Mouse (Mus musculus) testis, postnatal 14 days (tissue): Measurements from ENCODE around the gene Dcaf5.
A peak's percentile ranks its signal among the peaks of the same experiment; 100 is the strongest.

Experiments
- DNase-seq: peaks from one replicate; pipeline ENCODE4 v3.0.0; 2021; ENCODE audit warnings: low spot score

Dcaf5 gene

GRCm38 (mm10) chr12:80406650-80407049, 29.8 kb downstream of the Dcaf5 start:
- peak; percentile 20 for DNase-seq

DNA sequence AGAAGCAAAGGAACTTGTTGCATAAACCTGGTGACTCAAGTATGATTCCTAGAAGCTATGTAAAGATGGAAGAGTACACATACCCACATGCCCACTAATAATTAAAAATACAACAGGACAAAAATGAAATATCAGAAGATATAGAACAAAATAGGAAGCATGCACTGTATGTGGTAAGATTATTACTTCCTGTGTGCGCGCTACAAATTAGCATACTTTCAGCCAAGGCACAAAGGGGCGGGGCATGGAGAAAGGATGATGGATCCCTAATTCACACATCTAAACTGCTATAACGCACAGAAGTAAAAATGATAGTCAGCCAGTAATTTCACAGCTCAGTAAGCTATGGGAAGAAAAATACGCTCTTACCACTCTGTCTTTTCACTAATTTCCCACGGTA, 32.3 kb downstream of the Dcaf5 start:
- no peak for DNase-seq

GRCm38 (mm10) chr12:80399147-80399546, 37.3 kb downstream of the Dcaf5 start:
- no peak for DNase-seq

GRCm38 (mm10) chr12:80396397-80396796, 40.0 kb downstream of the Dcaf5 start:
- no peak for DNase-seq

GRCm38 (mm10) chr12:80395270-80395669, 41.1 kb downstream of the Dcaf5 start:
- DNase-seq, result no peak

DNA sequence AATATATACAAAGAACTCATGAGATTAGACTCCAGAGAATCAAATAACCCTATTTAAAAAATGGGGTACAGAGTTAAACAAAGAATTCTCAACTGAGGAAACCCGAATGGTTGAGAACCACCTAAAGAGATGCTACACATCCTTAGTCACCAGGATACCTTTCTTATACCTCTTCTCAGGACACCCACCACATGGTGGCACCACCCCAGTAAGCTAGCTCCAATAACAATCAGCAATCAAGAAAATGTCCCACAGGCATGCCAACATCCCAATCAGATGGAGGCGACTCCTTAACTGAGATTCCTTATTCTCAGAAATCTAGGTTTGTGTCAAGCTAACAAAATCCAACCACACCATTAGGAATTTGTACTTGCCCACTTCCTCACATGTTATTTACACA, 42.4 kb downstream of the Dcaf5 start:
- no peak for DNase-seq

GRCm38 (mm10) chr12:80389448-80389847, 47.0 kb downstream of the Dcaf5 start:
- no peak for DNase-seq

DNA sequence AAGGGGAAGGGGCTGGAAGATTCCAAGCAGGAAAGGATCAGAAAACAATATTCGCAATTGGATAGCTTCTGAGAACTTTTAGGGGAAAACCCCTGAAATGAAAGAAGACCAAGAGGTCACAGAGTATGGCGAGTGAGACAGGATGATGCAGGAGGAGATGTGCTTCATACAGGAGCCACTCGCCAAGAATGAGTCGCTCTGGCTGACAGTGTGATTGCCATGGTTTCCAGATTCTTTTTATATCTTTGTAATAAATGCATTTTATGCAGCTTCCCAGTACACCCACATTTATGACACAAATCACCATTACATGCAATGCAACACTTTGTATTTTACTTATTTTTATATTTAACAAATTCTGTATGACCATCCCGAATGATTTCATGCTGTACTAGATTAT, 49.1 kb downstream of the Dcaf5 start:
- DNase-seq, result no peak

- DNase-seq, result no peak
Measured at GRCm38 (mm10) chr12:80385361-80385760, 51.0 kb downstream of the Dcaf5 start.

DNA sequence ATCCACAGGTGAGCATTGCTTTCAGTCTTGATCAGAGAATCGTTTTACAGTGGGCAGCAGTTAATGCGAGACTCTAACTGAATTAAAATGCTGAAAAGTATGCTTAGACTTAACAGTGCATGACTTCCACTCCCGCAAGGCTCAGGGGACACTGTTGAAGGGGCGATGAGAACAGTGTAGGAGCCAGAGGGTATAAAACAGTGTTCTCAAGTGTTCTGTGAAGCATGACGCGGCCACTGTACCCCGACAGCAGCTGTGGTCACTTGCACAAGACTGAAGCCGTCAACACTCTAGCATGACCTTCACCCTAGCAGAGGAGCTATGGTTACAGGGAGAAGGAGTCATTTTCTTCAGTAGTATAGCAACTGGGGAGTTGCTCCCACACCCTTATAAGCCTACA, 52.9 kb downstream of the Dcaf5 start:
- no peak for DNase-seq

DNA sequence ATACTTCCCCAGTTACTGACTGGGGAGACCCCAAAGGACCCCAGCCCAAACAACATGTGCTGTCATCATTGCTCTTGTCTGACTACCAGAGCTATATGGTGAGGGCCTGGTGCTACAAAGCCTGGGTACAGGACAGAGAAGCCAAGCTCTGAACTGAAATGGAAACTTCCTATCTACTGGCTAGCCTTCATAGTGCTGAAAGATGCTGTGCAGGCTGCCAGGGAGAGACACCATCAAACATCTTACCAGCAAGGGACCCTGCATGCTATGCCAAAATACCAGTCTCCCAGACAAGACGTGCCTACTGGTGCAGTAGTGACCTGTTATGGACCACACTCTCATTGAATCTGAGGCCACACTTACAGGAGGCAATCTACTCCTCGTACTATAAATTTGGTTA, 53.6 kb downstream of the Dcaf5 start:
- DNase-seq, result no peak

DNA sequence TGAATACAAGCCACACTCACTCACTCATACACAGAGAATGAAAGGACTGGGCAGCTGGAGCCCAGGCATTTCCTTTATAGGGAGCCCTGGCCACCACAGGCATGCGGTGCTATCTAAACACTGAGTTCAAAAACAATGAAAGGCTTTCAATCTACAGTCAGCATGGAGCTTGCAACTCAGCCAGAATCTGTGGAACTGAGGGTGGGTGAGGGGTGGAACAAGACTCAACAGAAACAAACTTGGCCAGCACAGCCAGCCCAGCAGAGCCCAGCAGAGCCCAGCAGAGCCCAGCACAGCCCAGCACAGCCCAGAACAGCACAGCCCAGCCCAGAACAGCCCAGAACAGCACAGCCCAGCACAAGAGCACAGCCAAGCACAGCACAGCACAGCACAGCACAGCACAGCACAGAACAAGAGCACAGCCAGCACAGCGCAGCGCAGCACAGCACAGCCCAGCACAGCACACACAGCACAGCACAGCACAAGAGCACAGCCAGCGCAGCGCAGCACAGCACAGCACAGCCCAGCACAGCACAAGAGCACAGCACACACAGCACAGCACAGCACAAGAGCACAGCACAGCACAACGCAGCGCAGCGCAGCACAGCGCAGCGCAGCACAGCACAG, 56.5 kb downstream of the Dcaf5 start:
- DNase-seq, result no peak

- no peak for DNase-seq
Measured at GRCm38 (mm10) chr12:80379393-80379792, 57.0 kb downstream of the Dcaf5 start.

DNA sequence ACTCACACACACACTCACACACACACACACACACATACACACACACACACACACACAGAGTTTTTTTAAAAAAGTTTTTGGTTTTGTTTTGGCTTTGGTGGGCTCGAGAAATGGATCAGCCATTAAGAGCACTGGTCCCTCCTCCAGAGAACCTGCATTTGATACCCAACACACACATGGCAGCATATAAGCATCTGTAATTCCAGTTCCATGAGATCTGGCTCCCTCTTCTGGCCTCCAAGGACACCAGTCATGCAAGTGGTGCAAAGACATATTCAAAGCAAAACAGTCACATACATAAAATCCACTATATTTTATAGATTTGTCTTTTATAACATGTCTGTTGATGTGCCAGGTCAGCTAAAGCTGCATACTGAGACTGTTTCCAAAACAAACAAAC, 58.8 kb downstream of the Dcaf5 start:
- no peak for DNase-seq

- no peak for DNase-seq
Measured at GRCm38 (mm10) chr12:80375721-80376120, 60.7 kb downstream of the Dcaf5 start.

DNA sequence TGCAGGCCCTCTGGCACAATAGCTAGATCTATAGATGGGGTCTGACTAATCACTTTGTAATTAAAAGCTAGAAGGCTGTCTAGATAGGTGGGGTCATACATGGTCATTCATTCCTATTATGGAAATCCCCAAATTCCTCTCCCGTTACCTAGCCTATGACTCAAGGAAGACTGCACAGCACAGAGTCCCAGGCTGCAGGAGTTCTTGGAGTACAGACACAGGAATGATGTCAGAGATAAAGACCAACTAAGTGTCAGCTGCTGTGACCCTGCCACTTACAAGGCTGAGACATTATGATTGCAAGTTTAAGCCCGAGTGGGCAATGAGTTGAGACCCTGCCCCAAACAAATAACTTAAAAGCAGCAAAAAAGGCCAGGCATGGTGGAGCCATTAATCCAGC, 61.7 kb downstream of the Dcaf5 start:
- DNase-seq, result no peak

DNA sequence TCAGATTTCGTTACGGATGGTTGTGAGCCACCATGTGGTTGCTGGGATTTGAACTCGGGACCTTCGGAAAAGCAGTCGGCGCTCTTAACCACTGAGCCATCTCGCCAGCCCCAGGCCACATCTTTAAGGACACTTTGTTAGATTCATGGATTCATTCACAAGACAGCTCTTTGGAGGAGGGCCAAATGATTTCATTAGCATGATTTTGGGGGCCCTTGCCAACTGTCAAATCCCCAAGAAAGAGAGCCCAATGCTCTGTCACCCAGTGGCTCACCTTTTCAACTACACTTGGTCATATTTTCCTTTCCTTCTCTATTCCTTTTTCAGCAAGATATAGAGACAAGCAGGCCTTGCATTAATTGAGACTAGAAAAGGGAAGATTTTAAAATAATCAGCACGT, 63.5 kb downstream of the Dcaf5 start:
- DNase-seq, result no peak

DNA sequence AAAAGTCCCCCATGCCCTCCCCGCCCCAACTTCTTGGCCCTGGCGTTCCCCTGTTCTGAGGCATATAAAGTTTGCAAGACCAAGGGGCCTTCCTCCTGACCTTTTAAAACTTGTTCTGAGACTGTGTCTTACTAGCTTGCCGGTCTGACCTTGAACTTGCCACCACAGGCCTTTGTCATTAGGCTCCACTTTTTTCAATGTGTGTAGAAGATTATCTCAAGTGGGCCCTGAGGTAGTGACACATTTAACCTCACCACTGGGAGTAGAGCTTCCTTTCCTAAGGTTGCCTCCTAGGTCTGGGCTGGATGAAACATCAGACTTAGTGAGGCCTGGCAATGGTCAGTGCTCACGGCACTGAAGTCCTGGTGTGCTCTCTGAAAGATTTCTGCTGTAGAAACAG, 69.2 kb downstream of the Dcaf5 start:
- no peak for DNase-seq

GRCm38 (mm10) chr12:80366004-80366480, 70.4 kb downstream of the Dcaf5 start:
- DNase-seq, result no peak

GRCm38 (mm10) chr12:80365345-80365744, 71.1 kb downstream of the Dcaf5 start:
- no peak for DNase-seq

- no peak for DNase-seq
Measured at GRCm38 (mm10) chr12:80361655-80362054, 74.7 kb downstream of the Dcaf5 start.

DNA sequence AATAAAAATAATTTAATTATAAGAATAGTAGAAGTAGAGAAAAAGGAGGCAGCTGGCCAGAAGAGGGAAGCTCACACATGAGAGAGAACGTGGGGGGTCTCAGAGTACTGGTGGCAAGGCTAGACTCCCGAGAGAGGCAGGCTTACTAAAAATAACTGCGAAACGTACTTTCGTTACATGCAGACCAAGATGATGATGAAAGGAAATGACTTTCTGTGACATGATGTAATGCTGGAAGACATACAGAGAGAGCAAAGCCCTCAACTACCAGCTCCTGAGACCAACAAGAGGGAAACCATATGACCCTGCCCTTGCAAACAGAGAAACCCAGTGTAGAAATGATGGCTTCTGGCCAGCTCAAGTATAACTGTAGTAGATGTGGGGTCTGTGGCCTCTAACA, 76.1 kb downstream of the Dcaf5 start:
- no peak for DNase-seq

- DNase-seq, result no peak
Measured at GRCm38 (mm10) chr12:80344777-80345231, 91.6 kb downstream of the Dcaf5 start.

- no peak for DNase-seq
Measured at GRCm38 (mm10) chr12:80340936-80341335, 95.5 kb downstream of the Dcaf5 start.
